ENCODE assay signal across 10 mouse cellular contexts in the genomic region with DNA sequence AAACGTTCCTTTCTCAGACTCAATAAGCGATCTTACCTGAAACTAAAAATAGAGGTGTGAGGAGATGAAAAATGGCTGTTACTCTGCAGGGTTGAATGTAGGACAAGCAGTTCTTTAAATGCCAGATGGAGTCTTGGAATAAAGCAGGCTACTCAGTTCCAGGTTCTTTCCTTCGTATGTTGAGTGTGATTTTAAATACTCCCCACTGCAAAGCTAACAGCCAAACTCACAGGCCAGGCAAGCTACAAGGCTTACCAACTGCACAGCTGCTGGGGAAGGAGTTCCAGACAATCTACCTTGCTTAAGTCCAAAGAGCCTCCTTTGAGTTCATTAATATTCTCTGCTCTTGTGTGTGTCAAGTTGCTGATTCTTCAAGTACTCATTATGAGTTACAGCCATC. TPM values are rescaled to one million over a fixed set of nuclear protein-coding genes. Genes with fewer than 3 reads are reported as not detected.
A peak's percentile ranks its signal among the peaks of the same experiment; 100 is the strongest.
DNase-seq lines count a peak whose midpoint lies in the region; ATAC-seq and TF ChIP-seq lines count a peak whose summit lies in the region.
"Had no signal": no experiment of that assay in that cellular context is flagged by ENCODE, and none has a peak within 500 bp of the region (broad histone marks: within the 10 kb centered on the region; RNA-seq: fewer than 3 reads in every experiment).

No protein-coding gene starts in this region.

- no peaks in the 10 kb centered on the region for H3K9me3 ChIP-seq in forebrain, postnatal 0 days (ENCODE audit: low read length)
- H3K9me3 ChIP-seq in forebrain, embryonic 13.5 days (replicated peaks), result no peaks in the 10 kb centered on the region
- no peaks in the 10 kb centered on the region for H3K9me3 ChIP-seq in liver, embryonic 11.5 days (ENCODE audit: control insufficient read depth, low read length)
- no peaks in the 10 kb centered on the region for H3K9me3 ChIP-seq in liver, embryonic 14.5 days (ENCODE audit: control insufficient read depth, low read length)

- WGBS in forebrain, postnatal 0 days, result 28% methylated on average over 3 of the region's 3 CpGs
- 44% methylated on average over 3 of the region's 3 CpGs for WGBS in forebrain, embryonic 13.5 days
- 43% methylated on average over 3 of the region's 3 CpGs for WGBS in liver, embryonic 11.5 days
- 47% methylated on average over 3 of the region's 3 CpGs for WGBS in liver, embryonic 14.5 days (ENCODE audit: insufficient replicate concordance)

- DNase-seq in forebrain, postnatal 0 days, result peak; percentile 59
- no peak for DNase-seq in liver, embryonic 11.5 days (ENCODE audit: low spot score)
- no peak for DNase-seq in liver
- peak; percentile 59 for DNase-seq in brain, embryonic 14.5 days (ENCODE audit: low read depth)
- DNase-seq in liver, embryonic 14.5 days (ENCODE audit: low read depth in 3 of 3, low spot score in 3 of 3), result no peak
- no peak for DNase-seq in thymus, adult 18-20 months
- no peak for DNase-seq in urinary bladder, postnatal 25 days (ENCODE audit: low spot score)
- DNase-seq: cerebellum, postnatal 36 days had no signal

- no peak overlapping the region for H3K4me3 ChIP-seq in forebrain, postnatal 0 days (ENCODE audit: low read depth, low read length)
- no peak overlapping the region for H3K4me3 ChIP-seq in forebrain, embryonic 13.5 days
- no peak overlapping the region for H3K4me3 ChIP-seq in liver, embryonic 11.5 days (ENCODE audit: low read depth, low read length)
- peak overlapping the region in 1 of 2 experiments; percentile 92; a peak in 2 of 4 replicates for H3K4me3 ChIP-seq in liver, embryonic 14.5 days (ENCODE audit: insufficient read depth in 1 of 2, low read depth in 2 of 2, low read length in 2 of 2)

- TF ChIP-seq CTCF in forebrain, postnatal 0 days (IDR thresholded peaks at IDR 0.05; ENCODE audit: low read depth), result no peak
- no peak for TF ChIP-seq CTCF in brain, embryonic 14.5 days (IDR thresholded peaks at IDR 0.05; ENCODE audit: borderline replicate concordance, extremely low read depth, insufficient read depth, insufficient read length)
- no peak for TF ChIP-seq CTCF in liver, embryonic 14.5 days (IDR thresholded peaks at IDR 0.05; ENCODE audit: low read depth)

- no peak overlapping the region for H3K9ac ChIP-seq in forebrain, postnatal 0 days
- no peak overlapping the region for H3K9ac ChIP-seq in forebrain, embryonic 13.5 days
- no peak overlapping the region; the same call in 1 of the 2 replicates for H3K9ac ChIP-seq in liver, embryonic 11.5 days (ENCODE audit: low read depth, low read length)
- peak overlapping the region; percentile 66 for H3K9ac ChIP-seq in liver, embryonic 14.5 days (replicated peaks)

- no peaks in the 10 kb centered on the region for H3K27me3 ChIP-seq in forebrain, postnatal 0 days (ENCODE audit: insufficient read depth, low read length)
- H3K27me3 ChIP-seq in forebrain, embryonic 13.5 days, result peaks cover 11% of the 10 kb centered on the region; the same call in 1 of the 2 replicates
- H3K27me3 ChIP-seq in liver, embryonic 11.5 days (replicated peaks; ENCODE audit: control insufficient read depth, insufficient read depth, low read length), result no peaks in the 10 kb centered on the region
- H3K27me3 ChIP-seq in liver, embryonic 14.5 days (ENCODE audit: control insufficient read depth, insufficient read depth, low read length), result peaks cover 3% of the 10 kb centered on the region; the same call in 1 of the 2 replicates

- peaks cover 12% of the 10 kb centered on the region; the same call in 1 of the 2 replicates for H3K4me1 ChIP-seq in forebrain, postnatal 0 days (ENCODE audit: insufficient read depth)
- H3K4me1 ChIP-seq in forebrain, embryonic 13.5 days, result peaks cover 29% of the 10 kb centered on the region
- H3K4me1 ChIP-seq in liver, embryonic 11.5 days (replicated peaks; ENCODE audit: control insufficient read depth, insufficient read depth, low read length), result peaks cover 6% of the 10 kb centered on the region
- H3K4me1 ChIP-seq in liver, embryonic 14.5 days (replicated peaks; ENCODE audit: control insufficient read depth in 2 of 2, insufficient read depth in 2 of 2, low read length in 1 of 2), result peaks cover 8 to 15% of the 10 kb centered on the region in 2 experiments

- no peak for TF ChIP-seq POLR2A in brain, embryonic 14.5 days (IDR thresholded peaks at IDR 0.05; ENCODE audit: borderline replicate concordance, extremely low read depth, insufficient read depth, insufficient read length, poor library complexity, severe bottlenecking)

- 0 out of 2 replicates have a peak overlapping the region, but pooled peaks have one; percentile 83 for H3K4me2 ChIP-seq in forebrain, postnatal 0 days (ENCODE audit: low read depth)
- H3K4me2 ChIP-seq in forebrain, embryonic 13.5 days, result no peak overlapping the region
- H3K4me2 ChIP-seq in liver, embryonic 11.5 days, result peak overlapping the region; percentile 97
- H3K4me2 ChIP-seq in liver, embryonic 14.5 days (ENCODE audit: low read depth), result peak overlapping the region; percentile 88

- H3K36me3 ChIP-seq in forebrain, postnatal 0 days (ENCODE audit: insufficient read depth), result no peaks in the 10 kb centered on the region
- no peaks in the 10 kb centered on the region for H3K36me3 ChIP-seq in forebrain, embryonic 13.5 days (ENCODE audit: poor library complexity, severe bottlenecking)
- no peaks in the 10 kb centered on the region for H3K36me3 ChIP-seq in liver, embryonic 11.5 days (ENCODE audit: control insufficient read depth, insufficient read depth, low read length)
- H3K36me3 ChIP-seq in liver, embryonic 14.5 days (replicated peaks; ENCODE audit: control insufficient read depth, insufficient read depth, low read depth), result no peaks in the 10 kb centered on the region

- no peak for ATAC-seq in forebrain, postnatal 0 days
- ATAC-seq in forebrain, embryonic 13.5 days, result no peak
- no peak for ATAC-seq in liver, embryonic 11.5 days (replicated peaks; ENCODE audit: low FRiP score)
- ATAC-seq in liver, embryonic 14.5 days (ENCODE audit: insufficient read depth), result no peak

- TF ChIP-seq EP300 in liver, embryonic 14.5 days (IDR thresholded peaks at IDR 0.05; ENCODE audit: low read depth), result no peak

- H3K27ac ChIP-seq in forebrain, postnatal 0 days (ENCODE audit: low read depth, low read length), result no peak overlapping the region
- no peak overlapping the region for H3K27ac ChIP-seq in forebrain, embryonic 13.5 days
- no peak overlapping the region for H3K27ac ChIP-seq in liver, embryonic 11.5 days (ENCODE audit: low read depth, low read length)
- no peak overlapping the region for H3K27ac ChIP-seq in liver, embryonic 14.5 days
- H3K27ac ChIP-seq: kidney, postnatal 0 days had no signal

RNA-seq across cellular contexts. Expression of a gene that starts 0.9 kb away (rescaled TPM):
- 60.2 and 83.2 TPM in 2 replicates for total RNA-seq in forebrain, postnatal 0 days (2014; rRNA removed)
- polyA plus RNA-seq in forebrain, postnatal 0 days (2015; fragmentation: Nextera tagmentation; extraction: Ambion mirVana), result 48.5 and 49.2 TPM in 2 replicates
- 40.4 and 64.9 TPM in 2 replicates for polyA plus RNA-seq in forebrain, embryonic 13.5 days (2015; fragmentation: Nextera tagmentation; extraction: Ambion mirVana)
- polyA plus RNA-seq in liver, embryonic 11.5 days (2014; fragmentation: Nextera tagmentation; extraction: Ambion mirVana), result 19.6 and 22.9 TPM in 2 replicates
- 126 and 187 TPM in 2 replicates for polyA plus RNA-seq in brain, embryonic 14.5 days (2012; rRNA removed)
- 7.8 and 9.8 TPM in 2 replicates for polyA plus RNA-seq in liver, embryonic 14.5 days (2012; rRNA removed)
- 7.7 and 9.7 TPM in 2 replicates for polyA plus RNA-seq in liver, embryonic 14.5 days (2014; fragmentation: Nextera tagmentation; extraction: Ambion mirVana)

RNA-seq across cellular contexts. Expression of a gene that starts 32.7 kb away (rescaled TPM):
- total RNA-seq in forebrain, postnatal 0 days (2014; rRNA removed), result 78.9 and 102 TPM in 2 replicates
- polyA plus RNA-seq in forebrain, postnatal 0 days (2015; fragmentation: Nextera tagmentation; extraction: Ambion mirVana), result 89.8 and 102 TPM in 2 replicates
- 97.8 and 102 TPM in 2 replicates for polyA plus RNA-seq in forebrain, embryonic 13.5 days (2015; fragmentation: Nextera tagmentation; extraction: Ambion mirVana)
- 62.4 and 70.0 TPM in 2 replicates for polyA plus RNA-seq in liver, embryonic 11.5 days (2014; fragmentation: Nextera tagmentation; extraction: Ambion mirVana)
- polyA plus RNA-seq in brain, embryonic 14.5 days (2012; rRNA removed), result 72.2 and 74.7 TPM in 2 replicates
- polyA plus RNA-seq in liver, embryonic 14.5 days (2012; rRNA removed), result 11.9 and 14.9 TPM in 2 replicates
- polyA plus RNA-seq in liver, embryonic 14.5 days (2014; fragmentation: Nextera tagmentation; extraction: Ambion mirVana), result 25.5 and 29.5 TPM in 2 replicates

Comparison
In these comparisons a context has a peak if more than half of its experiments do, and no peak if none do; other contexts are left out.
1. DNase-seq: peak in forebrain, postnatal 0 days (single experiment) and brain, embryonic 14.5 days (single experiment); none in liver, embryonic 11.5 days (single experiment), liver (single experiment), liver, embryonic 14.5 days (0 of 3), thymus, adult 18-20 months (0 of 2) and urinary bladder, postnatal 25 days (single experiment).